Mouse (Mus musculus) CH12F3 (cell line): ENCODE data around the gene Unc5b.

Experiments used
- in situ Hi-C: fragments of 300-500 bp; cut with MboI; formaldehyde crosslinking; loops from 2 replicates; pipeline ENCODE4 v1.14.3; 2020; ENCODE audit warnings: low sequenced_read_pairs

The Unc5b gene

DNA sequence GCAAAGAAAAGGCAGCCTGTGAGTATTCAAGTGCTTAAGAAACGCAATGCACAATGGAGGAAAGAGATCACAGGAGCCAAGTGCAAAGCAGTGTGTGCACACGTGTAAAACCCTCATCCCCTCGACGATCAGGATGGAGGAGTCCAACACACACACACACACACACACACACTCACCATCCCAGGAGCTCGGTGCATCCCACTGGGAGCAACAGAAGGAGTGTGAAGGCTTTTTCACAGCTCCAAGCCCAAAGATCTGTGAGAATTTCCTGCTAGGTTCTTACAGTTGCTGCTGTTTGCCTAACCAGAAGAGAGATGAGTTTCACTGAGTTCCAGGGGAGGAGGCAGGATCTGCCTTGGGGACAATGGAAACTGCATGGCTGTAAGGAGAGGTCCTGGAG, 99.6 kb downstream of the Unc5b start:
- in situ Hi-C loops, result no loop called here

DNA sequence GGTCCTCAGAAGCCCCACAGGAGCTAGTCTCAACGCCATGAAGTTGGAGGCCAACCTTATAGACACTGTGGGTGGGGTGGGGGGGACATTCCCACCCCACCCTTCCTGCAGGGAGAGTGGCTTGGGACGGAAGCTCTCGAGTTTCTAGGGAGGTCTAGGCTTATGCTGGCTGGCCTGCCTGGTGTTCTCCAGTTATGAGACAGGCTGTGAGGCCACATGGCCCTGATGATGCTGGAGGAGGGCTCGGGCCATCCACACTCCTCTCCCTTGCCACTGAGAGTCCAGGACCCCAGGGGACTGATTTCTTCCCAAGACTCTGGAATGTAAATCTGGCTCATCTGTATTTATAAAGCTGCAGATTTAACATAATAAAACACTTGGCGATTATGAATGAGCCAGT, 104.1 kb downstream of the Unc5b start:
- in situ Hi-C loops, result no loop called here

DNA sequence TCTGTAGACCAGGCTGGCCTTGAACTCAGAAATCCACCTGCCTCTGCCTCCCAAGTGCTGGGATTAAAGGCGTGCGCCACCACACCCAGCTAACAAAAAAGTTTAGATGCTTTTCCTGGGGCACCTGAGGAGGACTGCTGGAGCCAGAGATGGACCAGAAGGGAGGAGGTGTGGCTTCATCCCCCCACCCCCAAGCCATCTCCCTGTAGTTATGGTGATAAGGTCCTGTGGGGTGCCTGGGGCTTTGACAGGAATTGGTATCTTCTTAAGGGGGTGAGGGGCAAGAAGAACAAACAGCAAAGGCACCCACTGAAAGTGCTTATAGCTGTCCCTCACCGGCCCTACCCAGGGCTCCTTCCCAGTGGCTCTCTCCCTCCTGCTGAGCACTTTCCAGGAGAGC, 104.5 kb downstream of the Unc5b start:
- in situ Hi-C loops, result no loop called here

DNA sequence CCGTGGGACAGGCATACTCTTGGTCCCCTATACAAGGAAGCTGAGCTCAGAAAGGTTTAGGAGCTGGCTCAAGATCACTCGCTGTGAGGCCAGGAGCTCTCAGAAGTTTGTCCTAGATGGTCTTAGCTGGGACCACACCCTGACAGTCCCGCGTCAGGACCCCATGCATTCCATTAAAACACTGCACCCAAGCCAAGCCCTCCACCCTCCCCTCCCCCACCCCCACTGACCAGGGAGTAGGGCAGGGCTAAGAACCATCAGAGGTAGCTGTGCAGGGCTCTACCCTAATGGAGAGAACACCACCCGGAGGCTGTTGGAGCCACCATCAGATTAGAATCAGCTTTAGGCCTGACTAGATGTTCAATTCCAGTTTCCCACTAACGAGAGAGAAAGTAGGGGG, 106.9 kb downstream of the Unc5b start:
- in situ Hi-C loops, result no loop called here

GRCm38 (mm10) chr10:60723345-60723744, 108.0 kb downstream of the Unc5b start:
- in situ Hi-C loops, result no loop called here

- in situ Hi-C loops, result no loop called here
These were observed 109.7 kb downstream of the Unc5b start for GRCm38 (mm10) chr10:60721640-60722039.

- in situ Hi-C loops, result no loop called here
These were observed 110.9 kb downstream of the Unc5b start for GRCm38 (mm10) chr10:60720461-60720860.

DNA sequence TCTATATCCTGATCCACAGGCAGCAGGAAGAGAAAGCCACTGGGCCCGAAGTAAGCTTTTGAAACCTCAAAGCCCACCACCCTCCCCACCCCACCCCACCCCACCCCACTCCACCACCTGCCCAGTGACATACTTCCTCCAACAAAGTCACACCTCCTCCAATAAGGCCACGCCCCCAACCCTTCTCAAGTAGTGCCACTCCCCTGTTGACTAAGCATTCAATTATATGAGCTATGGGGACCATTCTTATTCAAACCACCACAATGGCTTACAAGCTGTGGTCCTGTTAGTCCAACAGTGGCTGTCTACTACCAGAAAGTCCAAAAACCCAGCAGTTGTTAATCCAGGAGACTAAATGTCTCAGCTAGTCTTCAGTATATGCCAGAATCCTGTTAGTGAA, 112.9 kb downstream of the Unc5b start:
- in situ Hi-C loops, result no loop called here

- in situ Hi-C loops, result no loop called here
These were observed 114.9 kb downstream of the Unc5b start for GRCm38 (mm10) chr10:60716449-60716848.
